Mouse (Mus musculus): ENCODE results near the gene Stx6.
"Not testable (repeated sequence)": the region's sequence is repeated elsewhere in the genome, so short reads cannot be mapped to it uniquely, and the experiment has no call there.

The Stx6 gene

GRCm38 (mm10) chr1:155169935-155170334 lies 11.4 kb downstream of the Stx6 start:
- no peak for DNase-seq

- no peak for DNase-seq
These were observed 14.6 kb downstream of the Stx6 start for GRCm38 (mm10) chr1:155172895-155173643.

- DNase-seq = not testable (repeated sequence)
These were observed 15.1 kb downstream of the Stx6 start for GRCm38 (mm10) chr1:155173644-155174016.

GRCm38 (mm10) chr1:155174424-155174823 lies 15.9 kb downstream of the Stx6 start:
- peak; percentile 59 for DNase-seq

DNA sequence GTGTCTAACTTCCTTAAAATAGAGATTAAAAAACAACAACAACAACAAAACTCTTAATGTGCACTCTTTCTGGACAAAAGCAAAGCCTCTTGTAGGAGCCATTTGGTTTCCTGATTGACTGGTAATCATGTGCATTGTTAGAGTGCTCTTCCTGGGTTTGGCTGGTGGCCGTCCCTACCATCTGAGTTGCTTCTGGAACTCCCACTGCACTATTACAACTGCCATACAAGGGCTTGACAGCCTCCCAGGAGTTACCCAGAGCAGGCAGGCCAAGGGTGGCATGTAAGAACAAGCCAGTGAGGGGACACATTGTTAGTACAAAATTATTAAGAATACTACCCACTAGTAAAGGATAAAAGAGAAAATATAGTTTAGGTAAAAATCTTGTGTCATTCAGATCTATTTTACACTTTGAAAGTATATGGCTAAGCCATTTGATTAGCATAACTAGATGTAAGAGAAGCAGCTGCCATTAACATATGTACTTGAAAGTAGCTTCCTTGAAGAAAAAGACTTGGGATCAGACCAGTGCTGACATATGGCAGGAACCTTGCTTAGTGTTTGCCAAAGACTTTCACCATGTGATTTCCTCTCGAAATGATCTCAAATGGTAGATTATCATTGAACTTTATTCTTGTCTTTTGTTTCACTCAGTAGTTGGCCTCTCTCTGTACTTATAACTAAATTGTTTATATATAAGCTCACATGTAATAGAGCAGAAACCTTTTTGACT lies 19.8 kb downstream of the Stx6 start:
- no peak for DNase-seq

DNA sequence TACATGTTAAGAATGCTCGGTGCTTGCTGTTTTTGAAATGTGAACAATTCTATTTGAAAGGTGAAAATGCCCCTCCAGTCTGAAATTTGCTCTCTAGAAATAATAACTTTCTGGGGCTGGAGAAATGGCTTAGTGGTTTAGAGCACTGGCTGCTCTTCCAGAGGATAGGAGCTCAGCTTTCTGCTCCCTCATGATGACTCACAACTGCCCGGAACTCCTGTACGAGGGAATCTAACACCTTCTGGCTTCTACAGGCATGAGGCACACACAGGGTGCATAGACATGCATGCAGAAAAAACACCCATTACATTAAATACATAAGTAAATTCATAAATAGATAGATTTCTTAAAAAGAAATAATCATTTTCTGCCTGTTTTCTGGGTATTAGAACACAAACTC lies 25.7 kb downstream of the Stx6 start:
- no peak for DNase-seq

GRCm38 (mm10) chr1:155188656-155189055 lies 30.1 kb downstream of the Stx6 start:
- DNase-seq = no peak

- DNase-seq = no peak
These were observed 32.7 kb downstream of the Stx6 start for GRCm38 (mm10) chr1:155191219-155191618.

DNA sequence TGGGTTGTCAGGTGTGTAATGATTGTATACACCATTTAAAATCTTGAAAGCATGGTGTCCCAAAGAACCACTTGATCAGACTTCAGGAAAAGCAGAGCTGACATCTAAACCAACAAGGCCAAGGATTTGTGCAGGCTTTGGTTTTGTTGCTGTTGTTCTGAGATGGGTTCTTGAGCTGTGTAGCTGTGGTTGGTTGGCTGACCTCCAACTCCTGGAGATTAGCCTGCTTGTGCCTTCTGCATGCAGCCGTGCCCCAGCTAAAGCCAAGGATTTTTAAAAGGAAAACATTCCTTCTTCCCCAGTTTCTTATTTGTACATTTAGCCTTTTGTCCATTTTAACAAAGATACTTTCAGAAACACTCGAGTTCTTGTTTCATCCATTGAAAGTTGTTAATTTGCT lies 33.2 kb downstream of the Stx6 start:
- DNase-seq = no peak

DNA sequence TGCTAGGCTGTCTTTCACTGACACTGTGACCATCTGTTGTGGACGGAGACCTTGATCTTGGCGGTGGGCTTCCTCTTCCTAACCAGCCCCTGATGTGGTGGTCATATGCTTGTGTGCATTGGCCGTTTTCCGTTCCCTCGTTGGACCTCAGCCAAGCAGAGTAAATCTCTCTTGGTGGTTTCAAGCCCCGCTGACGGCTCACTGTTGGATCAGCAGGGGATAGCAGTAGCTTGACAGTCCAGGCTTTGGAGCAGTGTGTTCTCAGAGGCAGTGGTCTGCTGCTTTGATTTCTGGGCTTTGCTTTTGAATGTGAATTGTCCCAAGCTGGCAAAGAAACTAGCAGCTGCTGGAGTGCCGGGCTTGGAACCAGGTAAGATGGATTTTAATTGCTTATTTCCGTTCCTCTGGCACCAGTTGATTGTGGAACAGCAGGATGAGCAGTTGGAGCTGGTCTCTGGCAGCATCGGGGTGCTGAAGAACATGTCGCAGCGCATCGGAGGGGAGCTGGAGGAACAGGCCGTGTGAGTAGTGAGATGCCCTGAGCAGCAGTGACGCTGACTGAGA lies 34.4 kb downstream of the Stx6 start:
- no peak for DNase-seq

GRCm38 (mm10) chr1:155196691-155197090 lies 38.2 kb downstream of the Stx6 start:
- DNase-seq = no peak

DNA sequence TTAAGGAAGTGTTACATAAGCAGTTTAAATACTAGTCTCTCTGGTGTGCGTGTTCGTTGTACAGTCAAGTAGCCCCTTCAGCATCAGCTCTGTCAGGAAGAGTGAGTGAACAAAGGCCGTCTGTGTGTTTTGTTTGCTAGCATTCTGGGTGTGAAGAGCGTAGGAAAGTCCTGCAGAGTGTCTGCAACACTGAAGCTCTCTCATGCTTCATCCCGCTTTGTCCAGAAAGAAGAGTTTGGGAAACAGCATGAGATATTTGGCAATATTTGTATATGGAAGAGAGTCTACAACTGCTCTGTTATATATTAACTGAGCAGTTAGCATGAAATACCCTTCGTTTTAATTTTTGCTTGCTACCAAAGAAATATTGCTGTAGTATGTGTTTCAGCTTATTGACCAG lies 41.0 kb downstream of the Stx6 start:
- DNase-seq = no peak

- no peak for DNase-seq
These were observed 42.5 kb downstream of the Stx6 start for GRCm38 (mm10) chr1:155200967-155201366.

GRCm38 (mm10) chr1:155201373-155201879 lies 42.9 kb downstream of the Stx6 start:
- peak; percentile 61 for DNase-seq

GRCm38 (mm10) chr1:155201914-155202313 lies 43.4 kb downstream of the Stx6 start:
- DNase-seq = no peak

GRCm38 (mm10) chr1:155202472-155202871 lies 44.0 kb downstream of the Stx6 start:
- no peak for DNase-seq

GRCm38 (mm10) chr1:155203101-155203500 lies 44.6 kb downstream of the Stx6 start:
- DNase-seq = no peak

- no peak for DNase-seq
These were observed 45.4 kb downstream of the Stx6 start for GRCm38 (mm10) chr1:155203954-155204353.

GRCm38 (mm10) chr1:155204560-155205162 lies 46.1 kb downstream of the Stx6 start:
- DNase-seq = no peak

DNA sequence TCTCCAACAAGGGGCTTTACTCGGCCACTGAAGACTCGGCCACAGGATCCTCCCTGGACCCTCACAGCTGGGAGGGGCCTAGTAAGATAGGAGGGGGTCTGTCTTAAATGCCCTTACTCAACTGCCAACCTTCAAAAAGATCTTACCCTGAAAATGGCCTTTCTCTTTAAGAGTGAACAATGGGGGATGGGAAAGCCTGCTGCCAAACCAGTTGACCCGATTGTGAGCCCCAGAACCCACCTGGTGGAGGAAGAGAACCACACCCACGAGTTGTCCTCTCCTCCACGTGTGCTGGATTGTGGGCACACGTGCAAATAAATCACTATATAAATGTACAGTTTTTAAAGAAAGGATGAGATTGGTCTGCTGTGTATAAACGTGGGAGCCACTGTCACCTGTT lies 46.8 kb downstream of the Stx6 start:
- no peak for DNase-seq

DNA sequence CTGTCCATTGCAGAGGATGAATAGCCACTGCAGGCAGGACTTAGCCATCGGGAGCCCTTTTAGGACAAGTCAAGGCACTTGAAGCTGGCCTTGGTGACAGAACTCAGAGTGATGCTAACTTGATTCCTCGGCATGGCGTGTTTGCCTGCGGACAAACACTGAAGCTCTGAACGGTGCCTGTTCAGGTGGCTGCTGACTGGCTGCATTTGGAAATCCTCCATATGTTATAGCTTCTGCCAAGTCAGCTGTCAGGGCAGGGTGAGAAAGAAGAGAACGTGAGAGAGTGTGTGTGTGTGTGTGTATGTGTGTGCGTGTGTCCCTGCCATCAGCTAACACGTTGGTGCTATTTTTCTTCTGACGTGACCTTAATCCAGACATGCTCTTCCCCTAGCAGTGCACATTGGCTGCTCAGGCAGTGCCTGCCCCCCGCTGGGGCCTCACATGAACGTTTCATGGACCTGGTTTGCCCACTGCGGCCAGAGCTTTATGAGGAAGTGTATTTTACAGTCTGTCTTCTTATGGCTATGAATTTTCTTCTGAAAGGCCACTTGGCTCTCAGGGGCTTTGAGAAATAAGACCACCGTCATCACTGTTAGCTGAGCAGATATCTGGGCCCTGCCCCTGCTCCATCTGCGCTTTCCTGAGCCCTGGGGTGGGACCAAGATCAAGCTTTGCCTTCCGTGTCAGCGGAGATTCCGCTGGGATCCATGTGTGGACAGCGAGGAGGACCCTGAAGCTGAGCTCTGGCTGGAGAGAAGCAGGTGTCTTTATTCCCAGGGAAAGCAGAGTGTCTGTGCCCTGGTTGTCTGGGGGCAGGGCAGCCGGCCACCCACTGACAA lies 47.5 kb downstream of the Stx6 start:
- no peak for DNase-seq

GRCm38 (mm10) chr1:155207859-155208258 lies 49.3 kb downstream of the Stx6 start:
- no peak for DNase-seq

Data from thymus, postnatal 14 days (tissue).